Mouse (Mus musculus) kidney, adult 2 months (tissue): ENCODE measurements around the gene Irs1.

ENCODE experiments used
- CTCF ChIP-seq: fragments of 200-500 bp; conservative IDR thresholded peaks from 2 replicates; pipeline ENCODE4 v1.5.1; 2011; ENCODE audit warnings: low read depth, mild to moderate bottlenecking, control low read depth, low read length, moderate library complexity, mixed read lengths; ENCODE audit not compliant: insufficient read depth, insufficient read length
- POLR2A ChIP-seq: fragments of 200-500 bp; IDR thresholded peaks from one replicate; pipeline ENCODE4 v1.6.1; 2011; ENCODE audit warnings: low read depth, low read length, control low read depth

- TF ChIP-seq POLR2A = no peak
- no peak for TF ChIP-seq CTCF
These were observed 4.8 kb downstream of the Irs1 start for GRCm38 (mm10) chr1:82286190-82287051.
